Mouse (Mus musculus) heart, embryonic 13.5 days (tissue): Measurements from ENCODE around the gene Gm5416. TPM values are rescaled to one million over a fixed set of nuclear protein-coding genes. Genes with fewer than 3 reads are reported as not detected.
"Not testable (repeated sequence)": the region's sequence is repeated elsewhere in the genome, so short reads cannot be mapped to it uniquely, and the experiment has no call there.

Source experiments
- ATAC-seq: fragments of 200-750 bp; cut with Nextera tagmentation; 2 replicates; pipeline ENCODE4 v1.8.0; 2017; ENCODE audit warnings: moderate TSS enrichment; ENCODE audit not compliant: insufficient number of reproducible peaks, low FRiP score, low TSS enrichment; ENCODE audit errors: extremely low read depth
- H3K27ac ChIP-seq: fragments of 300-500 bp; sonication (generic); replicated peaks from 2 replicates; pipeline ENCODE4 v1.5.1; 2015; ENCODE audit warnings: moderate library complexity, mild to moderate bottlenecking, inconsistent platforms
- H3K27me3 ChIP-seq: fragments of 300-500 bp; sonication (generic); replicated peaks from 2 replicates; pipeline ENCODE4 v1.6.1; 2015; ENCODE audit warnings: mild to moderate bottlenecking, inconsistent platforms
- H3K36me3 ChIP-seq: fragments of 300-500 bp; sonication (generic); 2 replicates; pipeline ENCODE4 v1.6.1; 2015; ENCODE audit warnings: mild to moderate bottlenecking, inconsistent platforms
- H3K4me1 ChIP-seq: fragments of 300-500 bp; sonication (generic); 2 replicates; pipeline ENCODE4 v1.6.1; 2015; ENCODE audit warnings: inconsistent platforms
- H3K4me2 ChIP-seq: fragments of 300-500 bp; sonication (generic); 2 replicates; pipeline ENCODE4 v1.6.1; 2015; ENCODE audit warnings: inconsistent platforms, mild to moderate bottlenecking, moderate library complexity
- H3K4me3 ChIP-seq: fragments of 300-500 bp; sonication (generic); 2 replicates; pipeline ENCODE4 v1.5.1; 2015; ENCODE audit warnings: moderate library complexity, mild to moderate bottlenecking, inconsistent platforms
- H3K9ac ChIP-seq: fragments of 300-500 bp; sonication (generic); 2 replicates; pipeline ENCODE4 v1.6.1; 2015; ENCODE audit warnings: inconsistent platforms, mild to moderate bottlenecking, moderate library complexity
- H3K9me3 ChIP-seq: fragments of 300-500 bp; sonication (generic); 2 replicates; pipeline ENCODE4 v1.6.1; 2016; ENCODE audit warnings: inconsistent platforms
- WGBS: fragments of 180-500 bp; shearing (Covaris S2); methylation state at CpG from one replicate; pipeline ENCODE4 v1.1.7; 2015; ENCODE audit warnings: mixed read lengths; 5-methylcytosine and 5-hydroxymethylcytosine counted together
- polyA plus RNA-seq: library from polyadenylated mRNA; unstranded; fragments of >200 nt; fragmentation: Nextera tagmentation; extraction: Ambion mirVana; gene quantifications from 2 replicates; pipeline ENCODE4 v1.2.1, GENCODE M21; 2015

The Gm5416 gene
- not detected in 2 replicates for polyA plus RNA-seq

DNA sequence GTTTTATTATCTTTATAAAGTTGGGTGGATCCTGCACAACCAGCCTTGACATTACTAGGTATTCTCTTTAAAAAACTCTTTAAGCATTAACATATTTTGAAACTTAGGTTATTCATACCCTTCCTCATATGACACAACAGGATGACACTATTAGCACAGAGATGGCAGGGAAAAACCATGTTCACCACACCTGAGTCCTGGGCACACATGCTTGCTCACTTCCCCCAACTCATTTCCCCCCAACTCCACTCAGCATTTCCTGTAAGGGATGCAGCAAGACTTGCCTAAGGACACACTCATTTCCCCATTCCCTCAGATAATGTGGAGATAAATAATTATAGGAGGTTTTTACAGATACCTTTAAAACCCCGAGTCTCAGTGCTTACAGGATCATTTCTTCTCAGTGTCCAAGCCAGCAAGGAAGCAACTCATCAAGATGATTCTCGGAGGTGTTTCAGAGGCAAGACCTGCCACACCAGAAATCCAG lies at the start of gene Gm5416:
Gene Gm5416 (plus strand): TSS at position 437 of the 487 bp plus-strand sequence.
- no peak for ATAC-seq
- 62% methylated on average over 2 of the region's 2 CpGs for WGBS

DNA sequence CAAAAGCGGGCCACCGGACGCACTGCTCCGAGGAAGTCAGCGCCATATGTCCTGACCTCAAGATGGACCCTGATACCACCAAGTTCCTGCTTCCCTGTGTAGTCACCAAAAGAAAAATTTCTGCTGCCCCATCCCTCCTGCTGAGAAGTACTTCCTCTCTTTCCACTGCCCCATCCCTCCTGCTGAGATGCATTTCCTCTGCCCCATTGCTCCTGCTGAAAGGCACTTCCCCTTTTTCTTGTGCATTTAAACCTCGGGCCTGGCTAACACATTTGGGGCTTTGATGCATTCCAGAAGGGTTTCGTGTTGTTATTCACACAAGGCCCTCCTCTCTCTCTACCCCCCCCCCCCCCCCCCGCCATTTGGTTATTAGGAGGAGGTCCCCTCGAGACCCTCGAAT lies 42.4 kb upstream of the Gm5416 start:
- H3K27me3 ChIP-seq, H3K27ac ChIP-seq, ATAC-seq, H3K9ac ChIP-seq, H3K4me1 ChIP-seq, H3K9me3 ChIP-seq, H3K4me3 ChIP-seq, H3K36me3 ChIP-seq, H3K4me2 ChIP-seq: not testable (repeated sequence)
- WGBS, result 78% methylated on average over 9 of the region's 10 CpGs

More for the DNA sequence above, at the start of gene Gm5416:
- Histone ChIP-seq H3K4me2 (no peak within 1 kb of the TSS), H3K9me3 (no peaks in the 10 kb centered on the region), H3K9ac (no peak within 1 kb of the TSS), H3K27ac (no peak within 1 kb of the TSS), H3K4me1 (no peaks in the 10 kb centered on the region), H3K36me3 (no peaks in the 10 kb centered on the region), H3K4me3 (no peak within 1 kb of the TSS), H3K27me3 (no peaks in the 10 kb centered on the region)

DNA sequence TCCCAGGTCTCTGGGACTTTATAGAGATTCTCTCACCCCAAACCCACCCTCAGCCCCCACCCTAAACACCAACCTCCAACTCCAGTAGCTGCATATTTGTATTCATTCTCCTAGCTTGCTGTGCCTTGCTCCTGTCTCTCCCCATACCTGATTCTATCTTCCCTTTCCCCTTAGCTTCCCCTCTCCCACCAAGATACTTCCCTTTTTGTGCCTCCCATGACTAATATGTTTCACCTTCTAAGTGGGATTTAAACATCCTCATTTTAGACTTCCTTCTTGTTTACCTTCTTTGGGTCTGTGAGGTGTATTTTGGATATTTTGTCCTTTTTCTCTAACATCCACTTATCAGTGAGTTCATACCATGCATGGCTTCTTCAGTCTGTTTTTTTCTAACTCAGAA lies 34.1 kb upstream of the Gm5416 start:
- no peak for ATAC-seq
- Histone ChIP-seq H3K4me2 (no peak overlapping the region), H3K4me1 (no peaks in the 10 kb centered on the region), H3K9me3 (no peaks in the 10 kb centered on the region), H3K4me3 (no peak overlapping the region), H3K9ac (no peak overlapping the region), H3K27ac (no peak overlapping the region), H3K36me3 (no peaks in the 10 kb centered on the region), H3K27me3 (no peaks in the 10 kb centered on the region)

DNA sequence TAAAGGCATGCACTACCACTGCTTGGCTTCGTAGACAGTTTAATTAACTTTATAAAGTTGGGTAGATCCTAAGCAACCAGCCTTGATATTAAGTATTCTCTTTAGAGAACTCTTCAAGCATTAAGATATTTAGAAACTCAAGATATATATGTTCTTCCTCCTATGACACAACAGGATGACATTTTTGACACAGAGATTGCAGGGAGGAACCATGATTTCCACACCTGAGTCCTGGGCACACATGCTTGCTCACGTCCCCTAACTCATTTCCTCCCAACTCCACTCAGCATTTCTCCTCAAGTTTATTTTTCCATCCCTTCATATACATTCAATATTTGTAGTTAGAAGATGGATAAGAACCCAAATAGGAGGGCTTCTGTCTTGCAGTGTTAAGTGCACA lies 30.3 kb upstream of the Gm5416 start:
- 65% methylated on average over 2 of the region's 2 CpGs for WGBS
- Histone ChIP-seq H3K9me3 (no peaks in the 10 kb centered on the region), H3K27me3 (no peaks in the 10 kb centered on the region), H3K9ac (no peak overlapping the region), H3K4me3 (no peak overlapping the region), H3K27ac (no peak overlapping the region), H3K36me3 (no peaks in the 10 kb centered on the region), H3K4me1 (no peaks in the 10 kb centered on the region), H3K4me2 (no peak overlapping the region)
- no peak for ATAC-seq

DNA sequence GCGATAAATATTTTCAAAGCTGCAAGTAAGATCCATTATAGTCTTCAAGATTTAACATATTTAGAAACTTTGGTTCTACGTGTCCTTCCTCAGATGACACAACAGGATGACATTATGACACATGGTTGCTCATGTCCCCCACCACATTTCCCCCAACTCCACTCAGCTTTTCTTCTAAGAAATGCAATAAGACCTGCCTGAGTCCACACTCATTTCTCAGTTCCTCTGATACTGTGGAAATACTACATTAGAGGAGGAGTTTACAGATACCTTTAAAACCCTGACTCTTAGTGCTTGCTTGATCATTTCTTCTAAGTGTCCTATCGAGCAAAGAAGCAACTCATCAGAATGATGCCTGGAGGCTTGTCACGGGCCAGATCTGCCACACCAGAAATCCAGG lies 26.3 kb upstream of the Gm5416 start, which contains the start of gene Gm5483:
Gene Gm5483 (plus strand): TSS at position 301 of the 400 bp plus-strand sequence.
- not testable (repeated sequence) for ATAC-seq, H3K27ac ChIP-seq, H3K4me1 ChIP-seq, H3K27me3 ChIP-seq, H3K9ac ChIP-seq, H3K9me3 ChIP-seq, H3K4me3 ChIP-seq, H3K36me3 ChIP-seq, H3K4me2 ChIP-seq
- 55% methylated on average over 4 of the region's 4 CpGs for WGBS

DNA sequence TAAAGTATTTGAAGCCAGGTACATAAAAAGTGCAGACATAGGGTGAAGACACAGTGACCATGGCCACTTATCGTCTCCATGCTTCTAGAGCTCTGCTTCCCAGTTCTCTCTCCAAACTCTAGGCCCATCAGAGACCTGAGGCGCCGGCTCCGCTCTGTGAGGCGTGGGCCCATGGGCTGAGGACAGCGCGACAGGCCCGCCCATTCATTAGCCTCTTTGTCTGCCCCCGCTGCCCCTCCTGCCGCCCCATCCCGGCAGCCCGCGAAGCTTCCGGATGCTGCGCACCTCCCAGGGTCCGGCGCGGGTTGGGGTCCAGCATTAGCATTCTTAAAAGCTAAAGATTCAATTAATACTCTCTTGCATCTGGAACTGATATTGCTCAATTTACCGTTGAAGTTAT lies 11.0 kb upstream of the Gm5416 start:
- ATAC-seq, result no peak
- Histone ChIP-seq H3K4me3 (no peak overlapping the region), H3K9ac (no peak overlapping the region), H3K36me3 (no peaks in the 10 kb centered on the region), H3K9me3 (no peaks in the 10 kb centered on the region), H3K27me3 (no peaks in the 10 kb centered on the region), H3K4me1 (no peaks in the 10 kb centered on the region), H3K27ac (no peak overlapping the region), H3K4me2 (no peak overlapping the region; the same call in 1 of the 2 replicates)
- WGBS, result 38% methylated on average over 19 of the region's 19 CpGs

DNA sequence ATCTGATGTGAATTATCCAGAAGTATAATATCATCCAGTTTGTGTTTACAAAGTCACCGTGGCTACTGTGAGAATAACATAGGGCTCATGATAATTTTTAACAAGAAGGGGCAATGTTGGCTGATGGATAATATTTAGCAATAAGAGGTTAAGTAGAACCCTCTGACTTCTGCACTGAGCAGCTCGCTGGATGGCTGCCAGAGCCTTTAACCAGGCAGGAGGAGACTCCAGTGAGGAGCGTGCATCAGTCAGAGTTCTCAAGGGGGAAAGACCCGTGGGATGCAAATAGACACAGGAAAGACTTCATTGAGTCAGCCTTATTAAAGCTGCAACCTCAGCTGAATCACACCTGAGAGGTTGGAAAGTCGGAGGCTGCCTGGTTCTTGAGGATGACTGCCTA lies 6.4 kb upstream of the Gm5416 start:
- no peak overlapping the region for H3K4me3 ChIP-seq
- H3K27me3 ChIP-seq, result no peaks in the 10 kb centered on the region
- H3K36me3 ChIP-seq, result no peaks in the 10 kb centered on the region
- H3K4me1 ChIP-seq, result no peaks in the 10 kb centered on the region
- ATAC-seq, result no peak
- WGBS, result 58% methylated on average over 5 of the region's 5 CpGs
- H3K9me3 ChIP-seq, result no peaks in the 10 kb centered on the region
- no peak overlapping the region for H3K4me2 ChIP-seq
- H3K27ac ChIP-seq, result no peak overlapping the region
- H3K9ac ChIP-seq, result no peak overlapping the region

DNA sequence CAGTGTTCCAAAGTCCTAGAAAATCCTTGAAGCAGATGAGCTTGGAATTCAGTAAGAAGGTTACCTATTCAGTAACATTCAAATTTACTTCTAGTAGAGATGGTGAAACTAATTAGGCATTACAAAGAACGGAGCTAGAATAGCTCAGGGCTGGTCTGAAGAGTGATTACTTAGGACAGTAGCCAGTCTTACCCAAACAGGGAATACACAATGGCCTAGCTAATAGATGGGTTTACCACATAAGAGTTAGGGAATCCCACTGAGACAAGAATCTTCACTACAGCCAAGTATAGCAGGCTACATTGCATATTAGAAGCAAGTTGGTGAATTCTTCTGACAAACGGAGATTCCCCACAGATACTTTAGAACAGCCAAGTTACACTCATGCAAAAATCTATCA lies 4.5 kb upstream of the Gm5416 start:
- H3K36me3 ChIP-seq, H3K4me2 ChIP-seq, H3K27ac ChIP-seq, H3K4me3 ChIP-seq, H3K9ac ChIP-seq, H3K9me3 ChIP-seq, H3K4me1 ChIP-seq, H3K27me3 ChIP-seq, ATAC-seq: not testable (repeated sequence)
- WGBS, result 47% methylated on average over 2 of the region's 2 CpGs

DNA sequence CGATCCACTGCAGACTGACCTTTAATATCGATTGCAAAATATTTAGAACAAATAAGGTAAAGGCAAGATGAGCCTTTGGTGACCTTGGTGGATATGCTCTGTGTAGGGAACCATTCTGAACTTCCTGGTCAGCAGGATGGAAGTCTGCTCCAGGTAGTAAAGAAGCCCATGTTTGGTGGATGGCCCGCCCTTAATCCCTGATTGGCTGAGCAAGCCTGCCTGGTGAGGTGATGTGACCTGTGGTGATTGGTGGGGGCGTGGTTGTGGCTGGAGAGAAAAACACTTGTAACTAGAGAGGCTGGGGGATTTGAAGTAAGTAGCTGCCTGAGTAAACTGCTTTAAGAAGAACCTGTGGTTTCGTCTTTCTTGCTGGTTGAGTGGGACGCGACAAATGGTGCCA lies 11.0 kb downstream of the Gm5416 start, which contains the start of gene 2010005H15Rik:
Gene 2010005H15Rik (plus strand): TSS at position 301 of the 400 bp plus-strand sequence.
- H3K9ac ChIP-seq, H3K9me3 ChIP-seq, H3K4me3 ChIP-seq, H3K27me3 ChIP-seq, H3K27ac ChIP-seq, H3K4me2 ChIP-seq, ATAC-seq, H3K4me1 ChIP-seq, H3K36me3 ChIP-seq: not testable (repeated sequence)
- WGBS, result 87% methylated on average over 7 of the region's 7 CpGs

DNA sequence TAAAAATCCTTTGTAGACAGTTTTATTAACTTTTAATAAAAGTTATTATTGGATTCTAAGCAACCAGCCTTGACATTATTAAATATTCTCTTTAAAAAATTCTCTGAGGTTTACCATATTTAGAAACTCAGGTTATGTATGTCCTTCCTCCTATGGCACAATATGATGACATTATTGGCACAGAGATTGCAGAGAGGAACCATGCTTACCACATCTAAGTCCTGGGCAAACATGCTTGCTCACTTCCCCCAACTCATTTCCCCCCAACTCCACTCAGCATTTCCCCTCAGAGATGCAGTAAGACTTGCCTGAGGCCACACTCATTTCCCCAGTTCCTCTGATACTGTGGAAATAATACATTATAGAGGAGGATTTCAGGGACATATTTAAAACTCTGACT lies 50.4 kb downstream of the Gm5416 start:
- not testable (repeated sequence) for H3K36me3 ChIP-seq, H3K4me1 ChIP-seq, H3K9me3 ChIP-seq, ATAC-seq, H3K4me2 ChIP-seq, H3K9ac ChIP-seq, H3K27me3 ChIP-seq, H3K27ac ChIP-seq, H3K4me3 ChIP-seq
